Mouse (Mus musculus) heart, embryonic 11.5 days (tissue): Measurements from ENCODE around the gene Pcgf1. TPM values are rescaled to one million over a fixed set of nuclear protein-coding genes. Genes with fewer than 3 reads are reported as not detected.
A peak's percentile ranks its signal among the peaks of the same experiment; 100 is the strongest.

ENCODE experiments used
- ATAC-seq: fragments of 200-750 bp; cut with Nextera tagmentation; replicated peaks from 2 replicates; pipeline ENCODE4 v1.8.0; 2017; ENCODE audit warnings: moderate library complexity; ENCODE audit not compliant: insufficient number of reproducible peaks, low FRiP score, low TSS enrichment
- H3K27ac ChIP-seq: fragments of 300-500 bp; sonication (generic); 2 replicates; pipeline ENCODE4 v1.5.1; 2014; ENCODE audit warnings: mild to moderate bottlenecking, low read depth, low read length
- H3K27me3 ChIP-seq: fragments of 300-500 bp; sonication (generic); 2 replicates; pipeline ENCODE4 v1.6.1; 2014; ENCODE audit warnings: mild to moderate bottlenecking, low read length, mixed read lengths; ENCODE audit not compliant: control insufficient read depth, insufficient read depth
- H3K36me3 ChIP-seq: fragments of 300-500 bp; sonication (generic); 2 replicates; pipeline ENCODE4 v1.6.1; 2014; ENCODE audit warnings: mild to moderate bottlenecking, low read length, moderate library complexity, mixed read lengths; ENCODE audit not compliant: control insufficient read depth, insufficient read depth
- H3K4me1 ChIP-seq: fragments of 300-500 bp; sonication (generic); 2 replicates; pipeline ENCODE4 v1.6.1; 2014; ENCODE audit warnings: low read length; ENCODE audit not compliant: control insufficient read depth, insufficient read depth
- H3K4me2 ChIP-seq: fragments of 300-500 bp; sonication (generic); 2 replicates; pipeline ENCODE4 v1.6.1; 2014; ENCODE audit warnings: mild to moderate bottlenecking, moderate library complexity
- H3K4me3 ChIP-seq: fragments of 300-500 bp; sonication (generic); 2 replicates; pipeline ENCODE4 v1.5.1; 2014; ENCODE audit warnings: low read depth, low read length
- H3K9ac ChIP-seq: fragments of 300-500 bp; sonication (generic); 2 replicates; pipeline ENCODE4 v1.6.1; 2014; ENCODE audit warnings: mild to moderate bottlenecking, low read depth, low read length, moderate library complexity
- H3K9me3 ChIP-seq: fragments of 300-500 bp; sonication (generic); replicated peaks from 2 replicates; pipeline ENCODE4 v1.6.1; 2016; ENCODE audit warnings: low read length; ENCODE audit not compliant: control insufficient read depth
- WGBS: fragments of 180-500 bp; shearing (Covaris S2); extraction: QIAGEN DNeasy Blood & Tissue Kit; methylation state at CpG from one replicate; pipeline ENCODE4 v1.1.7; 2014; ENCODE audit not compliant: insufficient replicate concordance; 5-methylcytosine and 5-hydroxymethylcytosine counted together
- polyA plus RNA-seq: library from polyadenylated mRNA; unstranded; fragments of >200 nt; fragmentation: Nextera tagmentation; extraction: Ambion mirVana; gene quantifications from 2 replicates; pipeline ENCODE4 v1.2.1, GENCODE M21; 2014

Pcgf1 gene
- polyA plus RNA-seq, 1 experiment from 2014 or later = 15.1 TPM

DNA sequence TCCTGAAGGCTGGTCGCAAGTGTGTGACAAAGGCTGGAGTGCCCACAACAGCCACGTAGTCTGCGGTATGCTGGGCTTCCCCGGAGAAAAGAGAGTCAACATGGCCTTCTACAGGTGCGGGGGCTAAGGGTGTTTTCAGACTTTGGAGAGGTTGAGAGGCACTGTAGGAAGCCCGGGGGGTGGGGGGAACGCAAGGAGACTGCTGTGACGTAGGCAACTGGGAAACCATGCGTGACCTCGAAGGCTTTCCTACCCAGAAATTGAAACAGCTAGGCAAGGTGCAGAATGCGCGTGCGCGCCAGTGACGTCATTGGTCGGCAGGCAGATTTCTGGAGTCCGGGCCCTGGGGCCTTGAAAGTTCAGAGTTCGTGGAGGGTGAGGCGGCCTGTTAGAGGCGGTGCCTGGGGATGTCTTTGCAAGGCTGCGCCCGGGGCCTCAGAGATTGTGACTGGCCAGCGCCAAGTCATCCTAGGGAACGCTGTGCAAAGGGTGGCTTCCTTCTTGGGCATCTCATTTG is 39.1 kb upstream of the Pcgf1 start:
- 10% methylated on average over 24 of the region's 24 CpGs for WGBS
- no peak overlapping the region; the same call in 1 of the 2 replicates for H3K9ac ChIP-seq
- peak; percentile 71 for ATAC-seq

DNA sequence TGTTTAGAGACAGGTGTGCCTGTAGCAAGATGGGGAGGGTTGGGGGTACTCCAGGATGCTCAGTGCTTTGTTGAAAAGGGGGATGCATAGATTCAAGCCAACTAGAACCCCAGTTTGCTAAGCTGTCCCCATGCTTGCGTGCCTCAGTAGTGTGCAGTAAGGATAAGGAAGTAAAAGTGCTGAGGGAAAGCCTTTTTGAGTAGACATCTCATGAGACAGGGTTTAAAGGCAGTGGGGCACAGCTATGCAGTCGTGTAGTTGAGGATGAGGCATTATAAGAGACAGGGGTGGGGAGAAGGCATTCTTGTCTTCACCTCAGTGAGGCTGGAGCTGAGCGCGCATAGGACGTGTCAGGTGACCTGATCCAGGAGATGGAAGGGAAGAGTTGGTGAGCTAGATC is 37.1 kb upstream of the Pcgf1 start:
- H3K9ac ChIP-seq = no peak overlapping the region
- peaks cover 15% of the 10 kb centered on the region for H3K4me1 ChIP-seq
- H3K27ac ChIP-seq = no peak overlapping the region
- no peak for ATAC-seq
- no peak overlapping the region for H3K4me3 ChIP-seq
- 75% methylated on average over 5 of the region's 5 CpGs for WGBS
- peaks cover 16% of the 10 kb centered on the region for H3K27me3 ChIP-seq
- no peaks in the 10 kb centered on the region for H3K36me3 ChIP-seq
- H3K4me2 ChIP-seq = no peak overlapping the region
- H3K9me3 ChIP-seq = no peaks in the 10 kb centered on the region

More for the DNA sequence above, 39.1 kb upstream of the Pcgf1 start:
- peaks cover 27% of the 10 kb centered on the region for H3K27me3 ChIP-seq
- H3K9me3 ChIP-seq = no peaks in the 10 kb centered on the region
- no peak overlapping the region for H3K27ac ChIP-seq
- no peaks in the 10 kb centered on the region for H3K36me3 ChIP-seq
- H3K4me3 ChIP-seq = peak overlapping the region; percentile 14
- H3K4me1 ChIP-seq = peaks cover 17% of the 10 kb centered on the region
- H3K4me2 ChIP-seq = peak overlapping the region; percentile 47

DNA sequence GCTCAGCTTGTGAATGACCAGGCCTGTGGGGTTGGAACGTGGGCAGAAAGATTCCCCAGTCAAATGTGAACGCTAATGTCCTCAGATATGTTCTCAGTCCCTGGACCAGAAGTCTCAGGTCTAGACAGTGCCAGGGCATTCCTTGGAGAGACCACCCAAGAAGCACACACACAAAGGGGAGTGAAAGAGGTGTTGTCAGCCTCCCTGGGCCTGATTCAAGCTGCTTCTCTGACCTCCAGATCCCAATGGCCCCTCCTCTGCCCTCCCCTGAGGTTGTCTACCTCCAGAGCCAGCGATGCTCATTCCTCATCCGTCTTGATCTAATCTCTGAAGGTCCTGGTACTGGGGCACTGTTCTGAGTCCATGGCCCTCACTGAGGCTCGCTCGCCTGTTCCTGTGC is 34.1 kb upstream of the Pcgf1 start:
- no peak for ATAC-seq
- H3K4me1 ChIP-seq = peaks cover 13% of the 10 kb centered on the region
- WGBS = 54% methylated on average over 6 of the region's 6 CpGs
- no peak overlapping the region for H3K4me2 ChIP-seq
- no peak overlapping the region for H3K27ac ChIP-seq
- no peak overlapping the region for H3K4me3 ChIP-seq
- peaks cover 11% of the 10 kb centered on the region for H3K27me3 ChIP-seq
- no peaks in the 10 kb centered on the region for H3K9me3 ChIP-seq
- H3K9ac ChIP-seq = no peak overlapping the region
- no peaks in the 10 kb centered on the region for H3K36me3 ChIP-seq

DNA sequence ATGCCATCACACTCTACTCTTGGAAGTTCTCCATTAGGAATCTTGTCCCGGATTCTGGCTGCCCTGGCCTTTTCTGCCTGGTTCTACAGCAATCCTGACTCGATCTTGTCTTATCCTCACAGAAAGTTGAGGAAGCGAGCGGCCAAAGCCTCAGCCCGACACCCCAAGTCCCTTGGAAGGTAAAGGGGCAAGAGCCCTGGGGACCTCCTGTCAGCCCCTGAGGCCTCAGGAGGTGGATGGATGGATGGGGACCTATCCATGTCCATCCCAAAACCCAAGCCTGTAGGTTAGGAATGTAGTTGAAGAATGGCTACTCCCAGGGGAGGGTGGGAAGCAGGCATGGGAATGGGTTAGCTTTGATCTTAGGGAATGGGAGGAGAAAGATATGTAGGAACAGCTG is 33.7 kb upstream of the Pcgf1 start:
- Histone ChIP-seq H3K4me2 (no peak overlapping the region), H3K9ac (no peak overlapping the region), H3K27me3 (peaks cover 15% of the 10 kb centered on the region), H3K27ac (no peak overlapping the region), H3K4me3 (no peak overlapping the region), H3K9me3 (no peaks in the 10 kb centered on the region), H3K4me1 (peaks cover 11% of the 10 kb centered on the region), H3K36me3 (no peaks in the 10 kb centered on the region)
- WGBS = 76% methylated on average over 5 of the region's 5 CpGs
- ATAC-seq = no peak

DNA sequence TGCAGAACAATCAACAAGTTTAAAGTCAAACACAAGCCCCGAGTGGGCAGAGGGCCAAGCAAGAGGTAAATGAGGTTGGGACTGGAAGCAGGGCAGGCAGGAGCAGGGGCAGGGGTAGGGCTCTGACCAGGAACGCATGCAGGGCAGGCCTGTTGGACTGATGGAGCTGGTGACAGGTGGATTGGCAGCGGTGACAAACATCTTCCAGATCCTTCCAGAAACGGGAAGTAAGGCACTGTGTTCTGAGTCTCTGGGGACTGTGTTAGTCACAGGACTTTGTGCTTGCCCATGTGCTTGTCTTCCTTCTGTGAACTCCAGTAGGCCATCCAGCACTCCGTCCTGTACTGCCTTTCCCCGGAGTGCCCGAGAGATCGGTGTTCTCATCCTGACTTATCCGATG is 32.9 kb upstream of the Pcgf1 start:
- ATAC-seq = peak; percentile 68
- H3K4me1 ChIP-seq = peaks cover 11% of the 10 kb centered on the region
- H3K27me3 ChIP-seq = peaks cover 22% of the 10 kb centered on the region
- H3K9me3 ChIP-seq = no peaks in the 10 kb centered on the region
- H3K36me3 ChIP-seq = no peaks in the 10 kb centered on the region
- 39% methylated on average over 9 of the region's 9 CpGs for WGBS
- H3K4me2 ChIP-seq = no peak overlapping the region
- H3K27ac ChIP-seq = peak overlapping the region; percentile 54; the same call in 1 of the 2 replicates
- no peak overlapping the region for H3K9ac ChIP-seq
- H3K4me3 ChIP-seq = no peak overlapping the region

DNA sequence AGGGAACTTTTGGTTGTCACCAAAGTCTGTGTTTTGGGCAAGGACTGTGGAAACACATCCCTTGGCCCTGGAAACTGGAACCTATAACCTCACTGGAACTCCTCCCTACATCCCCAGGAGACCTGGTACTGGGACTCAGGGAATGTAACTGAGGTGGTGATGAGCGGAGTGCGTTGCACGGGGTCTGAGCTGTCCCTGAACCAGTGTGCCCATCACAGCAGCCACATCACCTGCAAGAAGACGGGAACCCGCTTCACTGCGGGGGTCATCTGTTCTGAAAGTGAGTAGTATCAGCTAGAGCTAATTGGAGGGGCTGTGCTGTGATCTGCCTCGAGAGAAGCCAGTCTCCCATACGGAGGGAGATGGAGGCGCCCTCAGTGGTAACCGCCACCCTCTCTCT is 28.3 kb upstream of the Pcgf1 start:
- Histone ChIP-seq H3K4me3 (no peak overlapping the region), H3K4me1 (peaks cover 10% of the 10 kb centered on the region), H3K4me2 (no peak overlapping the region), H3K9me3 (no peaks in the 10 kb centered on the region), H3K36me3 (0 out of 2 replicates have a peak, but pooled peaks cover 3% of the 10 kb centered on the region), H3K27ac (no peak overlapping the region), H3K27me3 (peaks cover 18% of the 10 kb centered on the region), H3K9ac (no peak overlapping the region)
- ATAC-seq = no peak
- WGBS = 59% methylated on average over 10 of the region's 10 CpGs

DNA sequence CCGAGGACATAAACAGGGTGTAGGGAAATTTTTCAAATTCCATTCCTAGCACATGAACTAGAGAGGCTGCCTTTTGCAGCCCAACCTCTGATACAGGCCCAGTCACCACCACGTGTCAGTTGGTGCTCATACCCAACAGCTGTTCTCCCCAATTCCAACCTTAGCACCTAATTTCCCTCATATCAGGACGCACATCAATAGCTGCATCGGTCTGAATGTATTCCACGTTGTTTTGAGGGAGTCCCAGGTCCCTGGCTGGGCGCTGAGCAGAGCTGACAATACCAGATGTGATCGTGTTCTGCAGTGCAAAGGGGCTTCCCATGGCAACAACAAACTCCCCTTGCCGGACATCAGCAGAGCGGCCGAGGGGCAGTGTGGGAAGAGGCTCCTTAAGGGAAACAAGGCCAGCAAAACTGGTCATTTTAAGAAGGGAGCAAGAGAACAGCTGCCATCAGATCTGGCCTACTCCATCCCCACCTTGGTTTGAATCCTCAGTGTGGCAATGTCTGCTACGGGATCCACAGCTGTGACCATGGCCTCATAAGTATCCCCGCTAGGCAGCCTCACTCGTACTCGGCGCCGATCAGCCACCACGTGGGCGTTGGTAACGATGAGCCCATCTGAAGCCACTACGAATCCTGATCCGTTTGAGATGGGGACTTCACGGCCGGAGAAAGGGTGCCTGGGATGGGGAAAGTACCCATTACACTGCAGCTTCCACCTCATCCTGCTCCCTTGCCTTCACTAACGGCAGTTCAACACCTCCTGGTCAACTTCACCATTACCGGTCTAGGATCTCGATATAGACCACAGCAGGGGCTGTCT is 24.3 kb upstream of the Pcgf1 start:
- Histone ChIP-seq H3K4me2 (peak overlapping the region; percentile 81), H3K9me3 (no peaks in the 10 kb centered on the region), H3K27ac (peak overlapping the region; percentile 83), H3K4me1 (peaks cover 17% of the 10 kb centered on the region), H3K4me3 (peak overlapping the region; percentile 96), H3K27me3 (peaks cover 18% of the 10 kb centered on the region), H3K9ac (peak overlapping the region; percentile 97), H3K36me3 (peaks cover 7% of the 10 kb centered on the region; the same call in 1 of the 2 replicates)
- 2% methylated on average over 26 of the region's 26 CpGs for WGBS
- no peak for ATAC-seq

DNA sequence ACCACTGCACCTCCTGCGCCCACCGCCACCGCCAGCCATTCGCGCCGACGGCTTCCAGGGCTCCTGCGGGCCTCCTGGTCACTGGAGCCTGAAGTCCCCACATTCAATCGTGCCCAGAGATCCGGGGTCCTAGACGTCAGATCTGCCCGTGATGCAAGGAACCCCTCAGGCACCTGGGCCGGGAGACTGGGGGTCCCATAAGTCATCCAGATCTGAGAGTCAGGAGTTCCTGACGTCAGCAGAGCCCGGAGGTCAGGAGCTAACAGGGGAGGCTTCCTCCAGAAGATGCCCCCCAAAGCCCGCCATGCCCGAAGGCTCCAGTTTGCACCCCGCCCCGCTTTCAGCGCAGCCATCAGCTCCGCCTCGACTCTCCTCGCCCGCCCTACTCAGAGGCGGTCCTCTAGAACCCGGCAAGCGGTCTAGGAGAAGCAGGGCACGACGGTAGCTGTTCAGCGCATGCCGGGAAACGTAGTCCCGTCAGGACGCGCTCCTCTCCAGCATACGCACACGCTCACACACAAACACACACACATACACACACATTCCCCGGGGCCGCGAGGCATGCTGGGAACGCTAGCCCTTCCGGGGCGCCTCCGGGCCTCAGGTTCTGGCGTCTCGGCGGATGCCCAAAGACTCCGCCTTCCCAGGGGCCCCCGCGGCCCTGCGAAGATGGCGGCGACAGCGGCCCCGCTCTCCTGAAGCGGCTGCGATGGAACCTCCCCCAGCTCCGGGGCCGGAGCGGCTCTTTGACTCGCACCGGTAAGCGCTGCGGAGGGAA is 23.4 kb upstream of the Pcgf1 start, which contains the start of gene Aup1:
TSS of gene Aup1 (plus strand) at position 448 of the 778 bp plus-strand sequence.
- Histone ChIP-seq H3K27me3 (peaks cover 10% of the 10 kb centered on the region), H3K4me3 (peak within 1 kb of the TSS; percentile 96), H3K36me3 (peaks cover 7% of the 10 kb centered on the region; the same call in 1 of the 2 replicates), H3K9ac (peak within 1 kb of the TSS; percentile 97), H3K27ac (peak within 1 kb of the TSS; percentile 83), H3K9me3 (no peaks in the 10 kb centered on the region), H3K4me1 (peaks cover 17% of the 10 kb centered on the region), H3K4me2 (peak within 1 kb of the TSS; percentile 81)
- under 1% methylated on average over 63 of the region's 64 CpGs for WGBS
- ATAC-seq = peak; percentile 93
